Mouse (Mus musculus) adrenal gland, postnatal 10 days (tissue): ENCODE data around the gene Tuba8. TPM values are rescaled to one million over a fixed set of nuclear protein-coding genes. Genes with fewer than 3 reads are reported as not detected.

ENCODE experiments used
- DNase-seq: peaks from one replicate; pipeline ENCODE4 v3.0.0; 2021; ENCODE audit warnings: mixed read lengths
- total RNA-seq, 2 experiments: library from RNA; stranded (reverse); gene quantifications; 2 replicates each; pipeline ENCODE4 v1.2.3; 2021

Gene Tuba8
- total RNA-seq, 2 experiments from 2014 or later = 11.3 to 19.1 TPM

GRCm38 (mm10) chr6:121194956-121195731 lies 15.4 kb upstream of the Tuba8 start:
- DNase-seq = no peak

- no peak for DNase-seq
Measured at GRCm38 (mm10) chr6:121197807-121198365, 12.6 kb upstream of the Tuba8 start.

- no peak for DNase-seq
Measured at GRCm38 (mm10) chr6:121200458-121200857, 10.0 kb upstream of the Tuba8 start.

GRCm38 (mm10) chr6:121202026-121202425 lies 8.5 kb upstream of the Tuba8 start:
- DNase-seq = no peak

- no peak for DNase-seq
Measured at GRCm38 (mm10) chr6:121206481-121206880, 4.0 kb upstream of the Tuba8 start.

DNA sequence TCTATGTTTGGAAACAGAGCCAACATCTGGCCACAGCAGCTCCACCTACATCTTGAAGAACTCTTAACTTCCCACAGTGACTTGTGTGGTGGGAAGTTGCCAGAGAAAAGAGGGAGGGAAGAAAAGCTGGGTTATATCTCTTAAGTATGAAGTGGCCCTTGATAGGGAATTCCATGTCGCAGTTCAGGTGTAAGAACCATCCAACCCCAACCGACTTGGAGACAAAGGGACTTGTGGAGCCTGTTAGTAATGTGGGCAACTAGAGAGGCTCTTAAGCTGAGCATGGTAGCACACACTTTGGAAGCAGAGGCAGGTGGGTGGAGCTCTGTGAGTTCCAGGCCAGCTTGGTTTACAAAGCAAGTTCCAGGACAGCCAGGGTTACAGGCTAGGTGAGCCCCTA lies 912 bp upstream of the Tuba8 start:
- DNase-seq = no peak

DNA sequence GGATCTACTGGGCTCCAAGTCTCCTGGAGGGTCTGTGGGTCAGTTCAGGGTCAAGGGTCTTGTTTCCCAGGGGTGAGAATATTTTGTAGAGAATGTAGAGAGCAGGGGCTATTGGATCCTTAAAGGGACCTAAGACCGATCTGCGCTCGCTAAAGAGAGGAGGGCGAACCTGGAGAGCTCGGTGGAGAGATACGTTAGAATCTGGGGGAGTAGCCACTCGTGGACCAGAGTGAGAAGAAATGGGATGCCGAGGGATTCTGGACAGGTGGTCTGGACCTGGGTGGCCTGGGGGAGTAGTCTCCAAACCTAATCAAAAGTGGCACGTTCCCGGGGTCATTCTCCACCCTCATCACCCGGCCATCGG lies 412 bp downstream of the Tuba8 start:
- no peak for DNase-seq

DNA sequence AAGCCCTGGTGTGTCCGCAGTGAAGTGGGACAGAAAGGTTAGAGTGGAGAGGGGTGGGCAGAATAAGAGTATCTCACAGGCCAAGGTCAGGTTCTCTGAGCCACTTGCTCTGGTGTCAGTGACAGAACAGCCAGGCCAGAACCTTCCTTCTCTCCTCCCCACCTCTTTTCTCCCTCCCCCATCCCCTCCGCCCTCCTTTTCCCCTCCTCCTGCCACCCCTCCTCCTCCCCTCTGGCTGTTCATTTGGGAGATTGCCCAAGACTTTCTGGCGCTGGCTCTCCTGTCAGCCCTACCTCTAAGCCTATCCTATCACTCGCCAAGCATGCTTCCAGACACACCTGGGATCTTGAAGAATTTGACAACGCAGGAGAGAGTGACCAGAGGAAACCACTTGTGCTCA lies 1.2 kb downstream of the Tuba8 start:
- peak; percentile 61 for DNase-seq

GRCm38 (mm10) chr6:121212988-121213387 lies 2.5 kb downstream of the Tuba8 start:
- DNase-seq = no peak

- no peak for DNase-seq
Measured at GRCm38 (mm10) chr6:121214221-121214620, 3.7 kb downstream of the Tuba8 start.

DNA sequence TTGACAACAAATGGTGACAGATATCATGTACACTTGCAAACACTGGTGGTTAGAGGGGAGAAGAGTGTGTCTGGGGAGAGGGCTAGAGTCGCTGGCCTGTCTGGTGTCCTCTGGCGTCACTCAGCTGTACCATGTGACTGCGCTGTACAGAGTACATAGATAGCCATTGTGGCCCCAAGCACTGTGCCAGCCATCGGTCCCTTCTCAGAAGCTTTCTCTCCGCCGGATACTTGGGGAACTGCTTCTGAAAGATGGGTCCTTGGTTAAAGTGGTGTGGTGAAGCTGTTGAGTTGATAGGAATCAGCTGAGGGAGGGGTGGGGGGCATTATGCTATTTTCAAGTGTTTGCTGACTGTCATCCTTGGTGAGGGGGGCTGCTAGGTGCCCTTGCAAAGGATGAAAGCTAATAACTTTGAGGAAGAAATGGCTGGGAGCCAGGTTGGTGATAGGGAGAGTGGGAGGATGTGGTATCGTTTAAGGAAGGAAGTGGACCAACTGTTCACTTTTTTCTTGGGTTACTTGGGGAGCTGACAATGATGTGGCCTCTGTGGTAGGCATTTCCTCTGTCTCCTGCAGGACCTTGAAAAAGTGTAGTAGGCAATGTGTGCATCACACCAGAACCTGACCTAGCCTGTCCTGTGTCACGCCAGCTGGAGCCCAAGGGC lies 4.3 kb downstream of the Tuba8 start:
- no peak for DNase-seq

GRCm38 (mm10) chr6:121215336-121215735 lies 4.8 kb downstream of the Tuba8 start:
- no peak for DNase-seq

GRCm38 (mm10) chr6:121215896-121216295 lies 5.4 kb downstream of the Tuba8 start:
- DNase-seq = no peak

GRCm38 (mm10) chr6:121216589-121217255 lies 6.2 kb downstream of the Tuba8 start:
- no peak for DNase-seq

- no peak for DNase-seq
Measured at GRCm38 (mm10) chr6:121218002-121218401, 7.5 kb downstream of the Tuba8 start.

- DNase-seq = peak; percentile 50
Measured at GRCm38 (mm10) chr6:121219406-121219805, 8.9 kb downstream of the Tuba8 start.

DNA sequence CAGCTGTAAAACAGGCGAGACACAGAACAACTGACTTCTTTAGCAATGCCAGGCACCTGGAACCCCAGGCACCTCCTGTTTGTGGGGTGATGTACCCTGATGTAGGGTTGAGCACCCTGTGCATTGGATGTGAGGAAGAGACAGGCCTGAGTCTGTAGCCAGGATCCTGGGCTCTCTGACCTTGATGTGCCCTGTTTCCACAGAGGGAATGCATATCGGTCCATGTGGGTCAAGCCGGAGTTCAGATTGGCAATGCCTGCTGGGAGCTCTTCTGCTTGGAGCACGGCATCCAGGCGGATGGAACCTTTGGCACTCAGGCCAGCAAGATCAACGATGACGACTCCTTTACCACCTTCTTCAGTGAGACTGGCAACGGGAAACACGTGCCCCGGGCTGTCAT lies 9.7 kb downstream of the Tuba8 start:
- no peak for DNase-seq

GRCm38 (mm10) chr6:121221876-121222597 lies 11.5 kb downstream of the Tuba8 start:
- peak; percentile 17 for DNase-seq

- no peak for DNase-seq
Measured at GRCm38 (mm10) chr6:121223001-121223400, 12.5 kb downstream of the Tuba8 start.

DNA sequence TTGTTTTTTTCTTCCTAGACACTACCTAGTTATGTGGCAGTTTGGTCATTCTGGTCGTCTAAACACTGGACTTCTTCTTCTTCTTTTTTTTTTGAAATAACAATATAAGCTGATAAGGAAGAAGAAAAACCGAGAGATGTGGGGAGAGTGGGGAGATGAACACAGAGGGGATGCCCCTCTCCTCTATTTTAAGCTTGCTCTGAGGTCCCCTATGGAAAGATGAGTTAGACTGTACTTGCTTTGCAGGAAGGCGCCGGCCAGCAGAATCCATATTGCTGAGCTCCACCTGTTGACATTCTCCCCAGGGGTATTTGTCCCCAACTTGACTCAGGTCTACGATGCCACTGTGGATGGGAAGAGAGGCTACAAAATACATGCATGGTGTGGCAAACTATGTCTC lies 13.6 kb downstream of the Tuba8 start:
- DNase-seq = no peak

DNA sequence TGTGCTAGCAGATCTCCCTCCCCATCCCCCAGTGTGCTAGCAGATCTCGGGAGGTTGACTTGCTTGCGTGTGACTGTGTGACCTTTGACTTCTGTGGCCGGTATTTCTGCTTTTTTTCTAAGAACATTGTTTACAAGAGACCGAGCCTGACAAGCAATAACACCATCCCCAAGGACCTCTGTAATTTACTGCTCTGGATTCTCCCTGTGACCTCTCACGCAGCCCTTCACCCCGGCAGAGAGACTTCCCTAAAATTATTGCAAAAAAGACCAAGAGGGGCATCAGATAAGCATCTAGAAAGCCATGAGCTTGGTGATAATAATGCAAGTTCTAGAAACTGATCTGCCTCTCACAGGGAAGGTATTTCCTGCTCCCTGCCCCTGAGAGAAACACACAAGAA lies 14.5 kb downstream of the Tuba8 start:
- peak; percentile 25 for DNase-seq

DNA sequence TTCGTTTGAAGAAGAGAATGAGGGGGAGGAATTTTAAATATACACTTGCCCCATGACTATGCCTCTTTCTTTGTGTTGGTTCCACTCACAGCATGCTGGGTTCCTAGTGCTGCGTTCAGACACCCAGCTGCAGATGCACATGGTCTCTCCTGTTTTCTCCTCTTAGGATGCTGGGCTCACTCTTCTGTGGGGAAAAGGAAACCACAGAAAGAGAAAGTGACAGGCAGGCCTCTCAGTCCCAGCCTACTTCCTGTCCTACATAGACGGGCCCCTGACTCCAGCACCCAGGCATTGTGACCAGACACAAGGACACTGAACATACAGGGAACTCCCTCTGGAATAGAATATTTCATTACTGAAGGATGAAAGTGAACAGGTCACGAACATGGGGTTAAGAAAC lies 15.5 kb downstream of the Tuba8 start:
- no peak for DNase-seq
